Mouse (Mus musculus) stomach, postnatal 0 days (tissue): ENCODE data around the gene Cers6.

Experiments
- CTCF ChIP-seq: IDR thresholded peaks from 2 replicates; pipeline ENCODE4 v1.5.1; 2016; ENCODE audit warnings: antibody characterized with exemption, low read depth, mild to moderate bottlenecking, moderate library complexity
- EP300 ChIP-seq: optimal IDR thresholded peaks from 2 replicates; pipeline ENCODE3; 2016; ENCODE audit warnings: antibody characterized with exemption

- no peak for TF ChIP-seq CTCF
- no peak for TF ChIP-seq EP300
Observed at GRCm38 (mm10) chr2:69158907-69159306, 297.7 kb downstream of the Cers6 start.
